Mouse (Mus musculus) hindbrain, embryonic 15.5 days (tissue): ENCODE measurements around the gene Tmem208. TPM values are rescaled to one million over a fixed set of nuclear protein-coding genes. Genes with fewer than 3 reads are reported as not detected.

Source experiments
- ATAC-seq: fragments of 200-750 bp; cut with Nextera tagmentation; 2 replicates; pipeline ENCODE4 v1.8.0; 2017; ENCODE audit warnings: low read depth, moderate number of reproducible peaks, moderate TSS enrichment; ENCODE audit not compliant: low FRiP score
- H3K27ac ChIP-seq: fragments of 300-500 bp; sonication (generic); replicated peaks from 2 replicates; pipeline ENCODE4 v1.5.1; 2015; ENCODE audit warnings: mild to moderate bottlenecking, inconsistent platforms
- H3K27me3 ChIP-seq: fragments of 300-500 bp; sonication (generic); 2 replicates; pipeline ENCODE4 v1.6.1; 2015; ENCODE audit warnings: control low read depth, inconsistent platforms
- H3K36me3 ChIP-seq: fragments of 300-500 bp; sonication (generic); 2 replicates; pipeline ENCODE4 v1.6.1; 2015; ENCODE audit warnings: control low read depth, inconsistent platforms
- H3K4me1 ChIP-seq: fragments of 300-500 bp; sonication (generic); replicated peaks from 2 replicates; pipeline ENCODE4 v1.6.1; 2015; ENCODE audit warnings: control low read depth, inconsistent platforms
- H3K4me2 ChIP-seq: fragments of 300-500 bp; sonication (generic); 2 replicates; pipeline ENCODE4 v1.6.1; 2015; ENCODE audit warnings: moderate library complexity, mild to moderate bottlenecking, inconsistent platforms
- H3K4me3 ChIP-seq: fragments of 300-500 bp; sonication (generic); 2 replicates; pipeline ENCODE4 v1.5.1; 2015; ENCODE audit warnings: mild to moderate bottlenecking, inconsistent platforms
- H3K9ac ChIP-seq: fragments of 300-500 bp; sonication (generic); 2 replicates; pipeline ENCODE4 v1.6.1; 2015; ENCODE audit warnings: inconsistent platforms
- H3K9me3 ChIP-seq: fragments of 300-500 bp; sonication (generic); 2 replicates; pipeline ENCODE4 v1.6.1; 2016; ENCODE audit warnings: control low read depth, inconsistent platforms
- WGBS: fragments of 180-500 bp; shearing (Covaris S2); methylation state at CpG from one replicate; pipeline ENCODE4 v1.1.7; 2015; 5-methylcytosine and 5-hydroxymethylcytosine counted together
- polyA plus RNA-seq: library from polyadenylated mRNA; unstranded; fragments of >200 nt; fragmentation: Nextera tagmentation; extraction: Ambion mirVana; gene quantifications from 2 replicates; pipeline ENCODE4 v1.2.1, GENCODE M21; 2015

Gene Tmem208
- polyA plus RNA-seq, 1 experiment from 2014 or later = 143 TPM

DNA sequence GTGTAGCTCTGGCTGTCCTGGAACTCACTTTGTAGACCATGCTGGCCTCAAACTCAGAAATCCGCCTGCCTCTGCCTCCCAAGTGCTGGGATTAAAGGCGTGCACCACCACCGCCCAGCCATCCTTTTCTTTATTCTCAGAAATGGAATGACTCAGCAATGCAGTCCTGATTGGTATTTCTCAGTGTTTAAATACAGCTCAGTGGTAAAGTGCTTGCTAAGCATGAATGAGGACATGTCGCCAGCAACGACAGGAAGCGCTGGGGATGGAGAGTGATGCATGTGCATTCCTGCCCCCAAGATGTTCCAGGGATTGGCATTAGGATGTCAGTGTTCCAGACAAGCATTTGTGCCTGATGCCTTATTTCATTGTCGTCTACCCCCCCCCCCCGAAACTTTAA is 22.8 kb upstream of the Tmem208 start:
- Histone ChIP-seq H3K4me3 (no peak overlapping the region), H3K4me1 (peaks cover 34% of the 10 kb centered on the region), H3K9ac (no peak overlapping the region), H3K4me2 (no peak overlapping the region), H3K27ac (no peak overlapping the region), H3K36me3 (peaks cover 59% of the 10 kb centered on the region), H3K27me3 (no peaks in the 10 kb centered on the region), H3K9me3 (no peaks in the 10 kb centered on the region)
- no peak for ATAC-seq
- 87% methylated on average over 8 of the region's 8 CpGs for WGBS

GRCm38 (mm10) chr8:105303874-105304273 is 22.3 kb upstream of the Tmem208 start:
- ATAC-seq = no peak
- Histone ChIP-seq H3K27ac (no peak overlapping the region), H3K27me3 (no peaks in the 10 kb centered on the region), H3K9ac (no peak overlapping the region), H3K4me3 (no peak overlapping the region), H3K4me2 (no peak overlapping the region), H3K4me1 (peaks cover 29% of the 10 kb centered on the region), H3K9me3 (no peaks in the 10 kb centered on the region), H3K36me3 (peaks cover 61% of the 10 kb centered on the region)
- WGBS = 84% methylated on average over 9 of the region's 9 CpGs

GRCm38 (mm10) chr8:105304325-105305210 is 21.6 kb upstream of the Tmem208 start:
- no peaks in the 10 kb centered on the region for H3K27me3 ChIP-seq
- H3K36me3 ChIP-seq = peaks cover 62% of the 10 kb centered on the region
- peaks cover 23% of the 10 kb centered on the region for H3K4me1 ChIP-seq
- WGBS = 70% methylated on average over 9 of the region's 9 CpGs
- 0 out of 2 replicates have a peak, but pooled peaks have one; percentile 1 for ATAC-seq
- H3K27ac ChIP-seq = no peak overlapping the region
- no peak overlapping the region for H3K4me2 ChIP-seq
- no peak overlapping the region for H3K9ac ChIP-seq
- H3K4me3 ChIP-seq = no peak overlapping the region
- H3K9me3 ChIP-seq = no peaks in the 10 kb centered on the region

DNA sequence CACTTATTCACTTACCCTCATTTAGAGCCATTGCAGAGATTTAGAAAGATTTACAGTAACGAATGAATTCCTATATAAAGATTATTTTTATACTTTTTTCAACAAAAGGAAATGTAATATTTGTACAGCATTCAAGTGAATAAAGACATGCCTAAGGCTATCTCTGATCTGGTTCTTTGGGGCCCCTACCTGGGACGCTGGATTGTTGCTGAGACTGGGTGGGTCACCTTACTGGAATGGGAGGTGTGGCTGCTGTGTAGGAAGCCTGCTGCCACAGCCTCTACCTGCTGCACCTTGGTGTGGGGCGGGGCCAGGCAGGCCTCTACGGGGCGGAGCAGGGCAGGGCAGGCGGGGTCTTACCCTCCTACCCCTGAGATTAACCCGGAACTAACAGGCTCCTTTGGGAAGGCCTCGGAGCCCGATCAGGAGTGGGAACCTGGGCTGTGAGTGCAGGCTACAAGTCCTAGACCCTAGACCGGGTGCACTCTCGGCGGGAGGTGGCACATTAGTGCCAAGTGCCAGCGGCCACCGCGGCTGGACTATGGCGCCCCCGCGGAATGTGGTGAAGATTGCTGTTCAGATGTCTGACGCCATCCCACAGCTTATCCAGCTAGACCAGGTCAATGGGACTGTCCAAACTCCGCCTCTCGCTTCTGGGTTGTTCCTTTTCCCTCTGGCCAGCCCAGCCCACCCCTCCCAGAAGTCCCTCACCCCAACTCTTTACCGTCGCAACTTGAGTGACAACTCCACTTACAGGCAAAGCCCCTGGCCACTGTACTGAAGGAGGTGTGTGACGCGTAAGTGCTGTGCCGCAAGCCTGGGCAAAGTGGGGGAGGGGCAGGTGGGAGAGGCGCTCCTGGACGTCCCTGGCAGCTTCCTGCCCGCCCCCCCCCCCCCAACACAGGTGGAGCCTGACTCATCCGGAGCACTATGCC is 20.7 kb upstream of the Tmem208 start, which contains the start of gene Elmo3:
TSS of gene Elmo3 (plus strand) at position 391 of the 935 bp plus-strand sequence.
- H3K36me3 ChIP-seq = peaks cover 53% of the 10 kb centered on the region

DNA sequence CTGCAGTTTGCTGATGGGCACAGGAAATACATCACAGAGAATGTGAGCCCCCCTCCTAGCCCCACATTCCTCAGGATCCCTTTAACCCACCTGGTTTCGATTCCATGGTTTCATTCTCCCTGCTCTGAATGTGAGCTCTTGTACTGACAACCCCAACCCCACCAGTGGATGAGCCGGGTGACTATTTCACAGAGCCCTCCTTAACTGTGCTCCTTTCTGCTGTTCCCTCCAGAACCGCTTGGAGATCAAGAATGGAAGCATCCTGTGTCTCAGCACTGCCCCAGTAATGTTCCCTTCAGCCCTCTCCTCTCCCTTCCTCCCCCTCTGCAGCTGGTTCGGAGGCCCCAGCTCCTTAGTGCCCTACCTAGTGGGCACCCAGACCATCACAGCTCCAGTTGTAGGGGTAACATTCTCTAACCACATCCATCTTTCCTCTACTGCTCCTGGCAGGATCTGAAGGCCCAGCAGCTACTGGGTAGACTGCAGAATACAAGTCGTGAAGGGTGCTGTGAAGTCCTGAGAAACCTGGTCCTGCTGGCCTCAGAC is 19.9 kb upstream of the Tmem208 start:
- peak overlapping the region; percentile 48 for H3K4me2 ChIP-seq
- no peaks in the 10 kb centered on the region for H3K27me3 ChIP-seq
- H3K27ac ChIP-seq = no peak overlapping the region
- H3K9ac ChIP-seq = no peak overlapping the region
- H3K4me1 ChIP-seq = peaks cover 15% of the 10 kb centered on the region
- H3K9me3 ChIP-seq = no peaks in the 10 kb centered on the region
- H3K36me3 ChIP-seq = peaks cover 45% of the 10 kb centered on the region
- peak overlapping the region; percentile 16; the same call in 1 of the 2 replicates for H3K4me3 ChIP-seq
- peak; percentile 33; the same call in 1 of the 2 replicates for ATAC-seq
- WGBS = 60% methylated on average over 5 of the region's 5 CpGs

More for the DNA sequence above, 20.7 kb upstream of the Tmem208 start, which contains the start of gene Elmo3:
- Histone ChIP-seq H3K4me2 (peak within 1 kb of the TSS; percentile 48), H3K9me3 (no peaks in the 10 kb centered on the region), H3K27me3 (no peaks in the 10 kb centered on the region), H3K9ac (peak within 1 kb of the TSS; percentile 38), H3K4me3 (peak within 1 kb of the TSS; percentile 16), H3K27ac (no peak within 1 kb of the TSS), H3K4me1 (peaks cover 15% of the 10 kb centered on the region)
- ATAC-seq = peak; percentile 66
- WGBS = 10% methylated on average over 28 of the region's 30 CpGs

DNA sequence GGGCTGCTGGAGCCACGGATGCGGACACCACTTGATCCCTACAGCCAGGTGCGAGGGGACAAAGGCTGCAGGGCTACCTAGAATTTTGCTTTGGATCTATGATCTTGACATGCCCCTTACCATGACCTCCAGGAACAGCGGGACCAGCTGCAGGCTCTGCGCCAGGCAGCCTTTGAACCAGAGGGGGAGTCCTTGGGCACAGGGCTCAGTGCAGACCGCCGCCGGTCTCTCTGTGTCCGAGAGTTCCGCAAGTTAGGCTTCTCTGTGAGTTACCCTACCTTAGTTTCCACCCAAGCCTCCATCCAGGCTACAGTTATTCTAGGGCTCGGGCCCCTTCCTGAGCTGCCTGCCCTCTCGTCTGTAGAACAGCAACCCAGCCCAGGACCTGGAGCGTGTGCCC is 18.5 kb upstream of the Tmem208 start:
- H3K27ac ChIP-seq = no peak overlapping the region
- no peaks in the 10 kb centered on the region for H3K27me3 ChIP-seq
- H3K36me3 ChIP-seq = peaks cover 36% of the 10 kb centered on the region
- no peak for ATAC-seq
- H3K4me3 ChIP-seq = no peak overlapping the region
- H3K9me3 ChIP-seq = no peaks in the 10 kb centered on the region
- H3K4me2 ChIP-seq = no peak overlapping the region
- peaks cover 15% of the 10 kb centered on the region for H3K4me1 ChIP-seq
- no peak overlapping the region for H3K9ac ChIP-seq
- WGBS = 94% methylated on average over 13 of the region's 13 CpGs

DNA sequence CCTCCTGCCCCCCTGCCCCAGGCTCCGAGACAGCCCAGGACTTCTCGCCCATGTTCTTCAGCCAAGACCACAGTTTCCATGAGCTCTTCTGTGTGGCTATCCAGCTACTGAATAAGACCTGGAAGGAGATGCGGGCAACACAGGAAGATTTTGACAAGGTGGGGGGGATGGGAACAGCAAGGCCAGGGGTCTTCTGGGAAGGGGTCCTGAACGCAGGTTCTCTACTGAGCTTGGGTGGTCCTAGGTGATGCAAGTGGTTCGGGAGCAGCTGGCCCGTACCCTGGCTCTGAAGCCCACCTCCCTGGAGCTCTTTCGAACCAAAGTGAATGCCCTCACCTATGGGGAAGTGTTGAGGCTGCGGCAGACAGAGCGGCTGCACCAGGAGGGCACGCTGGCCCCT is 17.7 kb upstream of the Tmem208 start:
- no peaks in the 10 kb centered on the region for H3K27me3 ChIP-seq
- peaks cover 35% of the 10 kb centered on the region for H3K36me3 ChIP-seq
- H3K4me3 ChIP-seq = no peak overlapping the region
- no peaks in the 10 kb centered on the region for H3K9me3 ChIP-seq
- no peak for ATAC-seq
- H3K4me1 ChIP-seq = peaks cover 15% of the 10 kb centered on the region
- no peak overlapping the region for H3K9ac ChIP-seq
- WGBS = 95% methylated on average over 10 of the region's 10 CpGs
- H3K4me2 ChIP-seq = no peak overlapping the region
- H3K27ac ChIP-seq = no peak overlapping the region

DNA sequence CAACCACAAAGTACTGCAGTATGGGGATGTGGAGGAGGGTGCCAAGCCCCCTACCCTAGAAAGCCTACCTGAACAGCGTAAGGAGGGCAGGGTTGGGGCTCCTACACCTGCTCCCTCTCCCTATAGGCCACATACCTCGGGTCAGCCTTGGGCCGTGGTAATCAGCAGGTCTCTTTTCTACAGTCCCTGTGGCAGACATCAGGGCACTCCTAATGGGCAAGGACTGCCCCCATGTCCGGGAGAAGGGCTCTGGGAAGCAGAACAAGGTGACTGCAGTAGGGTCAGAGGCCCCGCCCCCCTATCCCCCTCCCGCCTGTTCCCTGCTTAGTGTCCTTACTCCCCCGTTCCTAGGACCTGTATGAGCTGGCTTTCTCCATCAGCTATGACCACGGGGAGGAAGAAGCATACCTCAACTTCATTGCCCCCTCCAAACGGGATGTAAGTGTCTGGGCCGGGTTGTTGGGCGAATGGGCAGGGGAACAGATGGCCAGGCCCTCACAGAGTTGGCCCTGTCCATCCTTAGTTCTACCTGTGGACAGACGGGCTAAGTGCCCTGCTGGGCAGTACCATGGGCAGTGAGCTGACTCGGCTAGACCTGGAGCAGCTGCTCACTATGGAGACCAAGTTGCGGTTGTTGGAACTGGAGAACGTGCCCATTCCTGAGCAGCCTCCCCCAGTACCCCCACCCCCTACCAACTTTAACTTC is 16.9 kb upstream of the Tmem208 start:
- Histone ChIP-seq H3K4me3 (no peak overlapping the region), H3K27ac (no peak overlapping the region), H3K9ac (no peak overlapping the region), H3K4me1 (peaks cover 15% of the 10 kb centered on the region), H3K36me3 (peaks cover 39% of the 10 kb centered on the region), H3K27me3 (no peaks in the 10 kb centered on the region), H3K4me2 (no peak overlapping the region), H3K9me3 (no peaks in the 10 kb centered on the region)
- WGBS = 83% methylated on average over 15 of the region's 15 CpGs
- no peak for ATAC-seq

GRCm38 (mm10) chr8:105310118-105310517 is 16.0 kb upstream of the Tmem208 start:
- peaks cover 39% of the 10 kb centered on the region for H3K36me3 ChIP-seq
- no peak overlapping the region for H3K4me3 ChIP-seq

GRCm38 (mm10) chr8:105311718-105312117 is 14.4 kb upstream of the Tmem208 start:
- Histone ChIP-seq H3K27ac (no peak overlapping the region), H3K9ac (no peak overlapping the region), H3K4me3 (no peak overlapping the region), H3K4me2 (no peak overlapping the region), H3K36me3 (peaks cover 52% of the 10 kb centered on the region), H3K27me3 (no peaks in the 10 kb centered on the region), H3K4me1 (no peaks in the 10 kb centered on the region), H3K9me3 (no peaks in the 10 kb centered on the region)
- 87% methylated on average over 1 of the region's 1 CpGs for WGBS
- no peak for ATAC-seq

More at GRCm38 (mm10) chr8:105310118-105310517, 16.0 kb upstream of the Tmem208 start:
- Histone ChIP-seq H3K27ac (no peak overlapping the region), H3K27me3 (no peaks in the 10 kb centered on the region), H3K9me3 (no peaks in the 10 kb centered on the region), H3K9ac (no peak overlapping the region), H3K4me1 (peaks cover 12% of the 10 kb centered on the region), H3K4me2 (no peak overlapping the region)
- ATAC-seq = no peak
- WGBS = 89% methylated on average over 8 of the region's 8 CpGs

GRCm38 (mm10) chr8:105312891-105313481 is 13.2 kb upstream of the Tmem208 start:
- H3K4me3 ChIP-seq = no peak overlapping the region
- H3K9me3 ChIP-seq = no peaks in the 10 kb centered on the region
- H3K36me3 ChIP-seq = peaks cover 50% of the 10 kb centered on the region
- H3K27ac ChIP-seq = no peak overlapping the region
- 94% methylated on average over 8 of the region's 8 CpGs for WGBS
- H3K4me1 ChIP-seq = no peaks in the 10 kb centered on the region
- no peaks in the 10 kb centered on the region for H3K27me3 ChIP-seq
- no peak for ATAC-seq
- no peak overlapping the region for H3K4me2 ChIP-seq
- no peak overlapping the region for H3K9ac ChIP-seq
